ENCODE assay signal across 13 mouse cellular contexts in the genomic region with DNA sequence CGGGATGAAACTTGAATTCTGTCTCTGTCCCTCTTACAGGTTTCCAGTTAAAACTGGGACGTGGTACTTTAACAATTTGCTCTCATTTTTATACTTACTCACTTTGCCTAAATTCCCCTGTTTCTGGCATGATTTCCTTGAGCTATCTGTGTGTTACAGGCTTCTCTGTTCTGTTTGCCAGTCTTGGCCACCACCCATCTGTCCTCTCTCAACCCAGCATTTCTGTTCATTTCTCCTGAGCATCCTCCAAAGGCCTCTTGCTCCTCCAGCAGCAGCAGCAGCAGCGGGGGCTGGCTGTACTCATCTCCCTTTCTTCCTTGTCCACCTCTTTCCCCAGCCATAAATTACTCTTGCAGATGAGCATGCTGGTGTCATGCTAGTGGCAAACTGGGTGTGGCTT.
"Had no signal": no experiment of that assay in that cellular context is flagged by ENCODE, and none has a peak within 500 bp of the region (broad histone marks: within the 10 kb centered on the region; RNA-seq: fewer than 3 reads in every experiment).

No protein-coding gene starts in this region.

- DNase-seq: gastrocnemius, adult 2 months; gastrocnemius, postnatal 10 days; gastrocnemius, postnatal 25 days; heart, adult 18-20 months; heart, postnatal 10 days; heart, postnatal 4 days; kidney, adult 2 months; kidney, adult 9 months; kidney, postnatal 14 days; kidney, postnatal 36 days; layer of hippocampus, adult 9-11 months; layer of hippocampus, postnatal 36 days; left cerebral cortex, postnatal 4 days had no signal
